Mouse (Mus musculus): Measurements from ENCODE around the gene Zfp467. TPM values are rescaled to one million over a fixed set of nuclear protein-coding genes. Genes with fewer than 3 reads are reported as not detected.

Gene Zfp467
- total RNA-seq (2021): 10 to 100 TPM; 10.2 to 11.3 TPM
- long read RNA-seq, experiment 1, transcript Zfp467-201 (5 exons, 599 nt): major isoform, 5 of 17 reads
- long read RNA-seq, experiment 1, partial matches to known transcripts: 5 of 17 reads
- long read RNA-seq, experiment 1, other reads (novel, unspliced or antisense): 3 of 17 reads
- long read RNA-seq, experiment 2, partial matches to known transcripts: 1 of 7 reads
- long read RNA-seq, experiment 2, other reads (novel, unspliced or antisense): 4 of 7 reads

DNA sequence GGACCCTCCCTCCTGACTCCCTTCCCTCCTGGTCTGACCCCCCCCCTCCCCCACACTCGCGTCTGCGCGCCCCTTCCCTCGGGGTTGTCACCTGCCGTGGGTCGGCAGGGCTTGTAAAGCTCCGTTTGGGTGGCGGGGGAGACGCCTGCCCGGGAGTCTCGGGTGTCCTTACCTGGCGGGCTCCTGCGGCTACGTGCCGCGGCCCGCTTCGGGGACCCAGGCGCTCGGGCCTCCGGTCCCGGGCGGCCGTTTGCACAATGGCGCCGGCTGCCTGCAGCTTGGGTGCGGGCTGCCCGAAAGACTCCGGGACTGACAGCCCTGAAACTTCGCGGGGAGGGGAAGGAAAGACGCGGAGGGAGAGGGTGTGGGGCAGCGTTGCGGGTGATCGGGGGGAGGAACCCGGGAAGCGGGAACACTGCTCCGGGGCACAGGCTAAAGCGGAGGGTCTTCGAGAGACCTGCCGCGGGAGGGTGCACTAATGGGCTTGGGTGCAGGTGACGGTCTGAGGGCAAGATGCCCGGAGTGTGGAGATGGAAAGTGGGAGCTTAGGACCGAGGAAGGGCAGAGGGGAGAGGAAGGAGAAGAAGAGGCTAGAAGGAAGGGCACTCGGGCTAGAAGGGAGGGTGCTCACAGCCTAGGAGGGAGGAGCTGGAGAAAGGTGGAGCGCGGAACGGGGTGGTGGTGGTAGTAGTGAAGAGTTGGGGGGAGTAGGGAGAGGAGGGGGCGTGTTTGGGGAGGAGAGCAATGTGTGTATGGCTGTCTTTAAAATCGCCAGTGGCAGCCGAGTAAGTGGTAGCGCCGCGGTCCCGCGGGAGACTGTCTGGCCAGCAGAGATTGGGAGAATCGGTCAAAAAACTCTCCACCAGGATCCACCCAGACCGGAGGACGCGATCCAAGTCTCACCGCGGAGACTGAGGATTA lies at the start of gene Zfp467:
TSS of gene Zfp467 (minus strand) at position 645 of the 921 bp plus-strand sequence.
- DNase-seq: peak; percentile 65 to 78

DNA sequence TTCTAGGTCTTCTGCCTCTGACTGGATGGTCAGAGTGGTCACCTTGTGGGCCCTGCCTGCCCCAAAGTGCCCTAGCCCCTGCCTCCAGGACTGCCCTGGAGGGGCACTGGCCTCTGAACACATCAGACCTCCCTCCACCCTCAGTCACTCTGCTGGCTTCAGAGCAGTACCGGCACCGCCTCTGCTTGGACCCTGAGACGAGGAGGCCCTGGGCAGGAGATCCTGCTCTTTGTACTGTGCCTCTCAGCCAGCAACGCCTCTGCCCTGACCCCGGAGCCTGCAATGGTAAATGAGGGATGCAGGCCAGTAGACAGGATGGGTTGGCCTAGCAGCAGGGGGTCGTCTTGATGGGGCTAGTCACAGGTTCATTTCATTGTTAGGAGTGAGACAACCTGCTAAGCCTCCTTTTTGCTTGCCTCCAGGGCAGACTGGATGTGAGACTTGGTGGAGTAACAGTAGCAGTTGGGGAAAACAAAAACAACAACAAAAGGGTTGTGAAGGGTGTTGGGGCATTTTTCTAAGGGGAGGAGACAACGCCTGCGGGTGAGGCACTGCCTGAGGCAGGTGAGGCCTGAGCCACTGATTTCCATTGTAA lies 47.6 kb upstream of the Zfp467 start:
- DNase-seq: no peak

DNA sequence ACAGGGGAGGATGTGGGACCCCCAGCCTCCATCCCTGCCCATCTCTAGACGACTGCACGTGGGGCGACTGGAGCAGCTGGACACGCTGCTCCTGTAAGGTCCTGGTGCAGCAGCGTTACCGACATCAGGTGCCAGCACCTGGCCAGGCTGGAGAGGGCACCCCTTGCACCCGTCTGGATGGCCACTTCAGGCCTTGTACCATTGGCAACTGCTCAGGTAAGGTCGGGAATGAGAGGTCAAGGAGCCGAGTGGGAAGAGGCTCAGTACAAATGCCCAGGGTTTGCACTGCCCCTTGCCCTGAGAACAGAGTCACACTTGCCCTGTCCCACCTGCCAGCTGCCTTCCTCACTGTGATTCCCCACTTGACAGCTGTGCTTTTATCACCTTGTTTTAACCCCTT lies 45.7 kb upstream of the Zfp467 start:
- no peak for DNase-seq

DNA sequence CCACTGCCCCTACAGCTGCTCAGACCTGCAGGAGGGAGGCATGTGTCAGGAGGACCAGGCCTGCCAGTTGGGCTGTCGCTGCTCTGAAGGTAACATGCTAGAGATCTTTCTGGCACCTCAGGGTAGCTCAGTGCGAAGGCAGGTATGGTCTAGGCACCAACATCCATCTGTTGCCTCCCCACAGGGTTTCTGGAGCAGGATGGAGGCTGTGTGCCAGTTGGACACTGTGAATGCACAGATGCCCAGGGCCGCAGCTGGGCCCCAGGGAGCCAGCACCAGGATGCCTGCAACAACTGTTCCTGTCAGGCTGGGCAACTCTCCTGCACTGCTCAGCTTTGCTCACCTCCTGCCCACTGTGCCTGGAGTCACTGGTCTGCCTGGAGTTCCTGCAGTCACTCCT lies 44.1 kb upstream of the Zfp467 start:
- no peak for DNase-seq

DNA sequence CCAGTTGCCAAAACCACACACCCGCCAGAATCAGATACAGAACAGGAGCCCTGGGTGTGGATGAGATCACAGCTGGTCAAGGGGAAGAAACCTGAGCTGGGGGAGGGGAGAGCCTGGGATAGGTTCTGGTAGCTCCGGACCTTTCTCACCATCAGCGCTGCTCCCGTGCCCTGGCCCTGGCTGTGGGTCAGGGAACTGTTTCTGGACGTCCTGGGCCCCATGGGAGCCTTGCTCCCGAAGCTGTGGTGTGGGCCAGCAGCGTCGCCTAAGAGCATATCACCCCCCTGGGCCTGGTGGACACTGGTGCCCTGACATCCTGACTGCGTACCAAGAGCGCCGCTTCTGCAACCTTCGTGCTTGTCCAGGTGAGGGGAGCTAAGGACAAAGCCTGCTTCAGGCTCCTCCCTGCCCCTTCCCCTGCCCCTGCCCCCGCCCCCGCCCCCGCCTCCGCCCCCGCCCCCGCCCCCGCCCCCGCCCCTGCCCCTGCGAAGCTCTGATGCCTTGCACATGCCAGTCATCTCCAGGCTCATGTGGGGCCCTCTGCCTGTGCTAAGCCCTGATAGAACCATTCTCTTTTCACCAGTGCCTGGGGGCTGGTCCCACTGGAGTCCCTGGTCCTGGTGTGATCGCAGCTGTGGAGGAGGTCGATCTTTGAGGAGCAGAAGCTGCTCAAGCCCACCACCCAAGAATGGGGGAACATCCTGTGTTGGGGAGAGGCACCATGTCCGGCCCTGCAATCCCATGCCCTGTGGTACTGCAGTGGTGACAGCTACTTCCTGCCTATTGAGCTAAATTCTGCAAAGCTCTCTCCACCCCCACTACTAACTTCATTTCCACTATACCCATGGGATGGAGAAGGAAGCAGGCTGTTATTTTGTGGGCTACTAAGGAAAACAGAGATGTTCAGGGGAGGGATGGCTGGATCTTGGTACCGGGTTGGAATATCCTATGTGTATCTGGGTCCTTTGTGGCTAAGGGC lies 42.4 kb upstream of the Zfp467 start:
- peak; percentile 32 to 49 for DNase-seq

DNA sequence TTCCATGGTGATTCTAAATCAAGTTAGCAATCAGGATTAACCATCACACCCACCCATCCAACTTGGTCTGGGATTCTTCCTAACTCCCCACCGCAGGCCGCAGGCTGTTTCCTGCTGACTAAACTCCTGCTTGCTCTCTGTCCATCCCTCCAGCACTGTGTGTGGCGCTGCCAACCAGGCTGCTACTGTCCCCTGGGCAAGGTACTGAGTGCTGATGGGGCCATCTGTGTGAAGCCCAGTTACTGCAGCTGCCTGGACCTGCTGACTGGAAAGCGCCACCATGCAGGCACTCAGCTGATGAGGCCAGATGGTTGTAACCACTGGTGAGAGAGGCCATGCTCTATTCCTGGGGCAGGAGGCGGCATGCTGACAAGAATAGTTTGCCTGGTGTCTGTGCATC lies 36.9 kb upstream of the Zfp467 start:
- no peak for DNase-seq

DNA sequence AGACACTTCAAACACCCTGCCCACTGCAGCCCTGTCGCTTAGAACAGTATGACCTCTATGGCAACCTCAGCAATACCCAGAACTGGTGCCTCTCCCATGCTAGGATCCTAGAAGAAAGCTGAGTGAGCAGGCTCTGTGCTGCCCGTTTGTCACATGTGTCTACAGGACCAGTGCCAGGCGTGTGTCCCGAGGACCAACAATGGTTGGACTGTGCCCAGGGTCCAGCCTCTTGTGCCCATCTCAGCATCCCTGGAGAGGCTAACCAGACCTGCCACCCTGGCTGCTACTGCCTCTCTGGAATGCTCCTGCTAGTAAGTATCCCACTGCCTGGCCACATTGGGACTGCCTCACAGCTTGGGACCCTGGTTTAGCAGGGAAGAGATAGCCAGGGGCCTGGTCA lies 32.8 kb upstream of the Zfp467 start:
- DNase-seq: no peak

DNA sequence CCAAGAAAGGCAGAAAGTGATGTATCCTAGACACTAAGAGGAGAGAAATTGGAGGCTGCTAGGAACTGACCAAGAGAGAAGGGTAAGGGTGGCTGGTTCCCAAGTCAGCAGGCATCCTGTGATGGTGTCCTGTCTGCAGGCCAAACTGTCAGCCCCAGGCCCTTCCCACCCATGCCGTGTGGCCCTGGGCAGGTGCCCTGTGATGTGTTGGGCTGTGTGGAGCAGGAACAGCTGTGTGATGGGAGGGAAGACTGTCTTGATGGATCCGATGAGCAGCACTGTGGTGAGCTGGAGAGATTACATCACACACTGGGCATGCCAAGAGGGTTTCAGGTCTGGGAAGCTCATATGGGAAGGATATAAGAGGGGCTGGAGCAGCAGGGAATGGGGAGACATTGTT lies 25.1 kb upstream of the Zfp467 start:
- no peak for DNase-seq

DNA sequence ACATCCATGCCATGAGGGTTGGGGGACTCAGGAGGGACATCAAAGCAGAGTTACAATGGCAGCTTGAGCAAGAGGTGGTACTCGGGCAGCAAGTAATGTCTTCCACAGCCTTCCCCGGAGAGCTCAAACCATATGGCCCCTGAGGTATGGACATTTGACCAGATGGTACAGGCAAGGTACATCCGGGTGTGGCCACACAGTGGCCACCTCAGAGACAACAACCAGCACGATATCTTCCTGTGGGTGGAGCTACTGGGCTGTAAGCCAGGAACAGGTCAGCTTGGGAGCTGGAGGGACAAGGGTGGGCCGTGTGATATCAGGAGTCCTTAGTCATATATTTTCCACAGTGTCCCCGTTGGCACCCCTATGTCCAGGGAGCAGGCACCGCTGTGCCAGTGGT lies 21.9 kb upstream of the Zfp467 start:
- DNase-seq: no peak

DNA sequence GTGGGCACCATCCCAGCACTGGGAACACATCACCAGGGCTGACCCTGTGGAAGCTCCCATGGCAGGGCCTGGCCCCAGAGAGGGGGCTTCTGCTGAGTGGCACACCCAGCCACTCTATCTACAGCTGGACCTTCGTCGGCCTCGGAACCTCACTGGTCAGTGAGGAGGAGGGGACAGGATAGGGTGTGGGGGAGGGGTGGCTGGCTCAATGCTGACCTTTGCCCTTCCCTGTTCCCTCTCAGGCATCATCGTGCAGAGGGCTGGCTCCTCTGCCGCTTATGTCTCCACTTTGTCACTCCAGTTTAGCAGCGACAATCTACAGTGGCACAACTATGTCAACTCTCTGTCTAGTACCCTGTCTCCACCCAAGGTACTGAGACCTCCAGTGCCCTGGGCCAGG lies 21.1 kb upstream of the Zfp467 start:
- DNase-seq: no peak

DNA sequence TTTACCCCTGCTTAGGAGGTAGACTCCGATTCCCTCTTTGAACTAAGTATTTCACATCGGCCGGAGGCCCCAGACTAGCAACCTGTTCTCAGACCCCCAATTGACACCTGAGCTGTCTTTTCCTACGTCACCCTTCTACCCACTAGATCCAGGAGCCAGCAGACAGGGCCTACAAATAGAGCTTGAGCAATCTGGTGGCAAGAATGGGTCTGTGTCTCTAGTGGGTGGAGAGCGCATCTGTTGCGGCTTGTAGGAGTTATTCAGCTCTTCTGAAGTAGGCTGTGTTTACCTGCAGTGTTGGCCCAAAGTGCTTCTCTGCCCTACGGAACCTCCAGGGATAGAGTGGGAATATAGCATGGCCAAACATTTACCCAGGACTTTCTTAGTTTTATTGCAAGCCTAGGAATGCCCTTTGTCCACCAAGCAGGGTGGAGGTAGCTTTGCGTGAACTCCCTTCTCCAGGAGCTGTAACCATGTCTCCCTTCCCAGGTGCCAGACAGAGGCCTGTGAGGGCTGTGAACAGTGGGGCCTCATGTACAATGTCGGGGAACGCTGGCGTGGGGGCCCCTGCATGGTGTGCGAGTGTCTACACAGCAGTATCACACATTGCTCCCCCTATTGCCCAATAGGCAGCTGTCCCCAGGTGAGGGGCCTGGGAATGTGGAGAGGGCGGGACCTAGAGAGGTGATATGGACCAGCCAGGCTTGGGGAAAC lies 19.5 kb upstream of the Zfp467 start:
- no peak for DNase-seq

DNA sequence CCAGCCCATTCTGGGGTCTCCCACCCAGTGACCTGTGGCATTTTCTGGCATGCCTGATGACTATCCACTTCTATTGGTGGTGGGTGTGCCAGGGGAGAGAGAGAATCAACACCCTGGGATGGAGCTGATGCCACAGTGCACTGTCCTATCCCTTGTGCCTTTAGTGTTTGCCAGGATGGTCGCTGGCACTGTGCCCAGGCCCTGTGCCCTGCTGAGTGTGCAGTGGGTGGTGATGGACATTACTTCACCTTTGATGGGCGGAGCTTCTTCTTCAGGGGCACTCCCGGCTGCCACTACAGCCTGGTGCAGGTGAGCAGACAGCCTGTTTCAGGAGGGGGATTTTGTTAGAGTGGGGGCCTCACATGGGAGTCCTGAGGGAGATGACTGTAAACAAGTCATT lies 7.1 kb upstream of the Zfp467 start:
- no peak for DNase-seq

DNA sequence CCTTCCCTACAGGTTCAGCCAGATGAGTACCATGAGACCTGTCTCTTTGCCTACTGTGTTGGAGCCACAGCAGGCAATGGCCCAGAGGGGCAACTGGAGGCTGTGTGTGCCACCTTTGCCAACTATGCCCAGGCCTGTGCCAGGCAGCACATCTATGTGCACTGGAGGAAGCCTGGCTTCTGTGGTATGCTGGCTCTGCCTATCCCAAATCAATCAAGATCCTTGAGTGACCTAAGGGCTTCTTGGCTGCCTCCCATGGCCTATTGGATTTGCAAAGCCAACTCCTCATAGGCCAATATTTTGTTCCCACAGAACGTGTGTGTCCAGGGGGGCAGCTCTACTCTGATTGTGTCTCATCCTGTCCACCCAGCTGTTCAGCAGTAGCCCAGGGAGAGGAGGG lies 6.5 kb upstream of the Zfp467 start:
- DNase-seq: no peak

DNA sequence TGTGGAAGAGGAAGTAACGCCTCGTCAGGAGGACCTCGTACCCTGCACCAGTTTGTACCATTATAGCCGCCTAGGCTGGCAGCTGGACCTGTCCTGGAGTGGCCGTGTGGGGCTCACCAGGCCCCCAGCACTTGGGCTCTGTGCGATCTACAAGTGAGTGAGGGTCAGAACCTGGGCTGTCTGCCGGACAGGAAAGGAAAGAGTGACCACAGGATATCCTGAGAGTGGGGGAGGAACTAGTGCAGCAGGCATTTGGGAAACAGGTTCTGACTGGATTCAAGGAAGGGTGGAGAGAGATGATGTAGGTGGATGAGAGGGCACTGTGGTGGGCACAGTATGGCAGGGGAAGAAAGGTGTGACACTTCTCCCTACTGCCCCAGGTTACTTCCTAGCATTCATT lies 2.9 kb upstream of the Zfp467 start:
- peak in 1 of 2 experiments; percentile 27 for DNase-seq

DNA sequence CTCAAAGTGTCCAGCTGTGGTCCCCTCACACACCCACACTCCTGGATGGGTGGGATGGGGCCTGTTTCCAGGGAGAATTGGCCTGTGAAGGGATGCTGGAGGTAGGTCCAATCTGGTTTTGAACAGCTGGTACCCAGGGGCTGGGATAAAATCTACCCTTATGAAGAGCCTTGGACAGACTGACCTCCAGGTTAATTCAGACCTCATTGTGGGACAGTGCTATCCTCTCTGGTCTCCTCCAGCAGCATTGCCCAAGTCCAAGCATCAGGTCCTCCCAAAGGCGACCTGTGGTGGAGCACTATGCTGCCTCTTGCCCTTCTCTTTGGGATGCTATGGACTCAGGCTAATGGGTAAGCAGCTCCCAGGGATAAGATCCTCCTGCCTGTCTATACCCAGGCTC lies 2.3 kb upstream of the Zfp467 start, which contains the start of gene Sspo:
TSS of gene Sspo (plus strand) at position 301 of the 400 bp plus-strand sequence.
- no peak for DNase-seq

DNA sequence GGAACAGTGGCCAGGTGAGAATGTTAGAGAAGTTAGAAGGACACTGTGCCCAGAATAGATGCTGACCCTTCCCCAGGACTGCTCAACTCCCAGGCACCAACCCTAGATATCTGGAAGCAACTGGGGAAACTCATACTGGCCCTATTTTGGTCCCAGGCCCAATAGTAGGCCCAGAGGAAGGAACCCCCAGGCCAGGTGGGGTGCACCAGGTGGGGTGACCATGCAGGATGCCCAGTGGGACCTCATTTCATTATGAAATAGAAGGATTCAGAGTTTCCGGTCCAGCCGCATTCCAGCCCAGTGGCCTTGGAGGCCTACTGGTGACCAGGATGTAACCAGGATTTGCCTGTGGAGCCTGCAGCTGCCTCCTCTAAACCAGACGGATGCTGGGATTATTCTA lies 1.3 kb upstream of the Zfp467 start:
- no peak for DNase-seq

DNA sequence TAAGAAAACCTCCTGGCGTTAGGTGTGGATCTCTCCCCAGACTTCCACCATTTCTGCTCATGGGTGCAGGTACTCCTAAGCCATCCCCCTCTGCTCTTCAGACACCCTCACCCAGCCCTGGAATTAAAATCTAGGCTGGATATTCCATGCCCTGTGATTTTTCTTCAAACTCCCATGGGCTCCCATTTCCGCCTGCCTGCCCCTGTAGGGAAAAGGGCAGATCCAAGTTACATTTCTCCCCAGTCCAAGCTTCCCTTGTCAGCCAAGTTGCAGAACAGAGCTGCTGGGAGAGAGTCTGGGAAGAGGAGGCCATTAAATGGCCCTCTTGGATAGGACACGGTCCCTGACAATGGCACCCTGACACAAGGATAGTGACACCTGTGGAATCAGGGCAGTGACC lies 631 bp upstream of the Zfp467 start:
- peak; percentile 48 to 53 for DNase-seq

DNA sequence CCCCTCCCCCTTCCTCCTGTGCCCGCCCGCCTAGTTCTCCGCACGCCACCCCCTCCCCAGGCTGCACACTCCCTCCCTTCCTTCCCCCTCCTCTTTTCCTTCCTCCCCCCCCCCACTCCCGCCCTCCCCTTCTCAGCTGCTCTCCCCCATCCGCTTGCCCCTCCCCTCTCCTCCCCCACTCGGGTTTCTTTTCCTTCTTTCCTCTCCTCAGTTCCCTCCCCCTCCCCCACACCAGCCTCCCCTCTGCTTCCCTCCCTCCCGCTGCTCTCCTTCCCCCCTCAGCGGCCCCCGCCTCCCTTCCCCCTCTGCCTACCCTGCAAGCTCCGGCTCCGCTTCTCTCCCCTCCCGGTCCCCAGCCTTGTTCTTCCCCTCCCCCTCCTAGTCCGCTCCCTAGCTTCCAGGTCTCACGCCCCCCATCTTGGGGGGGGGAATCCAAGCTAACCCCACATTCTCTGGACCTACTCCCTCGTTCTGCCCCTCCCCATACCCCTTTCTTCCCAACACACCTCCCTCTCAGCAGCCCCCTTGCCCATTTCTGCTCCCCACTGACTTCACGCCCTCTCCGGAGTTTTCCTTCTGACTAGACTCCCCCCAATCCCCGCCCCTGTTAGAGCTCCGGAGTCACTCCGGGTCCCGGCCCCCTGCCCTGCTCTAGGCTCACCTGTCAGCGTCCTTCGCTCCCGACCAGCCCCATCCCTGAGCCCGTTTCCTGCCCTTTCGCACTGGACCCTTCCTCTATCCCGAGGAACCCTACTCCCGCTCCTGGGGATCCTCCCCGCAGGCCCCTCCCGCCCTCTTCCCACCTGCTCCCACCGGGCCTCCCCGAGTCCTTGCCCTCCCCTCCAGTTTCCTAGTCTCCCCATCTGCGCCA lies 1.1 kb downstream of the Zfp467 start:
- DNase-seq: peak; percentile 49 to 78

DNA sequence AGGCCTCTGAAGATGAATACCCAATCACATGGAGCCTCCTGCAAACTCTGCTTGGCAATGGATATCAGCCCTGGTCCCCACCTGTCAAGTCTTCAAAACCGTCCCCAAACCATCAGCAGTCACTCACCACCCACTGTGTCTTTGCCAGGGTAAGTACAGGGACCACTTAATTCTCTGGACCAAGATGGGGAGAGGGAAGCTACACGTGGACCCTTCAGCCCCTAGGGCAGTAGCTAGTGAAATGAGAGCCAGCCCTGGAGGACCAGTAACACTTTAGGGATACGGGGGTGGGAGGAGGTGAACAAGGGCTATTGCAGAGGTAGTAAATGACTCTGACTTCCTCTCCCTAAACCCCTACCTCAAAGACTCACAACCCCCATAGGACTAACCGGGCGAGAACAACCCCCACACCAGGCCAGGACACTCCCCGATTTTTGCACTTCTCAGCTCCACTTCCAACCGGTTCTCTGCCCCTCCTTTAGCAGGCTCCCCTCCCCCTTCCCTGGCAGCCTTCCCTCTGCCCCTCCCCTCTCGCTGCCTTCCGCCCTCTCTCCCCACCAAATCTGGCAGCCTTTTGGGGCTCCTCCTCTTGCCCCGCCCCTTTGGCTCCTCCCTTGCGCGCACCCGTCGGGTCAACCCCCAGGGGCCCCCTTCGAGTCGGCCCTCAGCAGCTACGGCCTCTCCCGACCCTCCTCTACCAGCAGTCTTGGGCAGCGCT lies 1.9 kb downstream of the Zfp467 start:
- DNase-seq: peak; percentile 94 to 96

Data from heart, adult 18-20 months (tissue).